Mouse (Mus musculus): ENCODE data around the gene Ctnna2. TPM values are rescaled to one million over a fixed set of nuclear protein-coding genes. Genes with fewer than 3 reads are reported as not detected.

Gene Ctnna2
- polyA plus RNA-seq, 1 experiment from 2014 or later, result 0.12 TPM

GRCm38 (mm10) chr6:77869313-77869712 lies 110.2 kb downstream of the Ctnna2 start:
- Histone ChIP-seq H3K9me3 (replicated peaks) (no peaks in the 10 kb centered on the region), H3K4me1 (replicated peaks) (no peaks in the 10 kb centered on the region), H3K36me3 (replicated peaks) (no peaks in the 10 kb centered on the region), H3K4me2 (no peak overlapping the region), H3K4me3 (replicated peaks) (no peak overlapping the region), H3K9ac (no peak overlapping the region), H3K27ac (replicated peaks) (no peak overlapping the region), H3K27me3 (no peaks in the 10 kb centered on the region)
- ATAC-seq (ENCODE audit: insufficient read depth), result no peak
- WGBS (ENCODE audit: insufficient replicate concordance), result 45% methylated on average over 2 of the region's 2 CpGs

- Histone ChIP-seq H3K4me1 (replicated peaks) (no peaks in the 10 kb centered on the region), H3K27me3 (no peaks in the 10 kb centered on the region), H3K4me3 (replicated peaks) (no peak overlapping the region), H3K27ac (replicated peaks) (no peak overlapping the region), H3K9me3 (replicated peaks) (no peaks in the 10 kb centered on the region), H3K36me3 (replicated peaks) (no peaks in the 10 kb centered on the region), H3K4me2 (no peak overlapping the region), H3K9ac (no peak overlapping the region)
- no peak for ATAC-seq (ENCODE audit: insufficient read depth)
- 58% methylated on average over 3 of the region's 3 CpGs for WGBS (ENCODE audit: insufficient replicate concordance)
Observed at GRCm38 (mm10) chr6:77868119-77868518, 111.4 kb downstream of the Ctnna2 start.

- no peaks in the 10 kb centered on the region for H3K4me1 ChIP-seq (replicated peaks)
- H3K36me3 ChIP-seq (replicated peaks), result no peaks in the 10 kb centered on the region
- no peaks in the 10 kb centered on the region for H3K9me3 ChIP-seq (replicated peaks)
- WGBS (ENCODE audit: insufficient replicate concordance), result 73% methylated on average over 2 of the region's 2 CpGs
- no peak overlapping the region for H3K27ac ChIP-seq (replicated peaks)
- no peak overlapping the region for H3K4me3 ChIP-seq (replicated peaks)
- no peak overlapping the region for H3K4me2 ChIP-seq
- ATAC-seq (ENCODE audit: insufficient read depth), result no peak
- H3K9ac ChIP-seq, result no peak overlapping the region
- no peaks in the 10 kb centered on the region for H3K27me3 ChIP-seq
Observed at GRCm38 (mm10) chr6:77863379-77863778, 116.1 kb downstream of the Ctnna2 start.

- no peaks in the 10 kb centered on the region for H3K36me3 ChIP-seq (replicated peaks)
- no peaks in the 10 kb centered on the region for H3K9me3 ChIP-seq (replicated peaks)
- no peak overlapping the region for H3K9ac ChIP-seq
- H3K27ac ChIP-seq (replicated peaks), result no peak overlapping the region
- ATAC-seq (ENCODE audit: insufficient read depth), result no peak
- H3K4me2 ChIP-seq, result no peak overlapping the region
- H3K27me3 ChIP-seq, result no peaks in the 10 kb centered on the region
- WGBS (ENCODE audit: insufficient replicate concordance), result 72% methylated on average over 6 of the region's 6 CpGs
- H3K4me3 ChIP-seq (replicated peaks), result no peak overlapping the region
- no peaks in the 10 kb centered on the region for H3K4me1 ChIP-seq (replicated peaks)
Observed at GRCm38 (mm10) chr6:77862781-77863180, 116.7 kb downstream of the Ctnna2 start.

GRCm38 (mm10) chr6:77849438-77849837 lies 130.1 kb downstream of the Ctnna2 start:
- Histone ChIP-seq H3K9ac (no peak overlapping the region), H3K9me3 (replicated peaks) (no peaks in the 10 kb centered on the region), H3K4me1 (replicated peaks) (no peaks in the 10 kb centered on the region), H3K4me2 (no peak overlapping the region), H3K27me3 (no peaks in the 10 kb centered on the region), H3K4me3 (replicated peaks) (no peak overlapping the region), H3K27ac (replicated peaks) (no peak overlapping the region), H3K36me3 (replicated peaks) (no peaks in the 10 kb centered on the region)
- ATAC-seq (ENCODE audit: insufficient read depth), result no peak
- 50% methylated on average over 1 of the region's 1 CpGs for WGBS (ENCODE audit: insufficient replicate concordance)

GRCm38 (mm10) chr6:77848796-77849195 lies 130.7 kb downstream of the Ctnna2 start:
- no peak for ATAC-seq (ENCODE audit: insufficient read depth)
- Histone ChIP-seq H3K36me3 (replicated peaks) (no peaks in the 10 kb centered on the region), H3K4me2 (no peak overlapping the region)

GRCm38 (mm10) chr6:77847651-77848050 lies 131.8 kb downstream of the Ctnna2 start:
- 58% methylated on average over 2 of the region's 2 CpGs for WGBS (ENCODE audit: insufficient replicate concordance)
- no peak overlapping the region for H3K4me2 ChIP-seq
- no peaks in the 10 kb centered on the region for H3K27me3 ChIP-seq
- no peak for ATAC-seq (ENCODE audit: insufficient read depth)
- H3K36me3 ChIP-seq (replicated peaks), result no peaks in the 10 kb centered on the region
- H3K9ac ChIP-seq, result no peak overlapping the region
- no peak overlapping the region for H3K27ac ChIP-seq (replicated peaks)
- H3K4me1 ChIP-seq (replicated peaks), result no peaks in the 10 kb centered on the region
- no peak overlapping the region for H3K4me3 ChIP-seq (replicated peaks)
- no peaks in the 10 kb centered on the region for H3K9me3 ChIP-seq (replicated peaks)

More at GRCm38 (mm10) chr6:77848796-77849195, 130.7 kb downstream of the Ctnna2 start:
- H3K9me3 ChIP-seq (replicated peaks), result no peaks in the 10 kb centered on the region
- H3K4me3 ChIP-seq (replicated peaks), result no peak overlapping the region
- H3K9ac ChIP-seq, result no peak overlapping the region
- no peaks in the 10 kb centered on the region for H3K4me1 ChIP-seq (replicated peaks)
- H3K27me3 ChIP-seq, result no peaks in the 10 kb centered on the region
- no peak overlapping the region for H3K27ac ChIP-seq (replicated peaks)

GRCm38 (mm10) chr6:77839076-77839475 lies 140.4 kb downstream of the Ctnna2 start:
- H3K4me1 ChIP-seq (replicated peaks), result no peaks in the 10 kb centered on the region
- 43% methylated on average over 2 of the region's 2 CpGs for WGBS (ENCODE audit: insufficient replicate concordance)
- no peak overlapping the region for H3K9ac ChIP-seq
- H3K27ac ChIP-seq (replicated peaks), result no peak overlapping the region
- H3K4me3 ChIP-seq (replicated peaks), result no peak overlapping the region
- ATAC-seq (ENCODE audit: insufficient read depth), result no peak
- H3K27me3 ChIP-seq, result no peaks in the 10 kb centered on the region
- no peak overlapping the region for H3K4me2 ChIP-seq
- no peaks in the 10 kb centered on the region for H3K36me3 ChIP-seq (replicated peaks)
- H3K9me3 ChIP-seq (replicated peaks), result no peaks in the 10 kb centered on the region

- Histone ChIP-seq H3K27ac (replicated peaks) (no peak overlapping the region), H3K36me3 (replicated peaks) (no peaks in the 10 kb centered on the region), H3K4me3 (replicated peaks) (no peak overlapping the region), H3K4me2 (no peak overlapping the region), H3K9ac (no peak overlapping the region), H3K27me3 (no peaks in the 10 kb centered on the region), H3K4me1 (replicated peaks) (no peaks in the 10 kb centered on the region), H3K9me3 (replicated peaks) (no peaks in the 10 kb centered on the region)
- ATAC-seq (ENCODE audit: insufficient read depth), result no peak
Observed at GRCm38 (mm10) chr6:77838653-77839052, 140.8 kb downstream of the Ctnna2 start.

GRCm38 (mm10) chr6:77837543-77837942 lies 142.0 kb downstream of the Ctnna2 start:
- Histone ChIP-seq H3K27ac (replicated peaks) (no peak overlapping the region), H3K4me3 (replicated peaks) (no peak overlapping the region), H3K4me1 (replicated peaks) (no peaks in the 10 kb centered on the region), H3K27me3 (no peaks in the 10 kb centered on the region), H3K36me3 (replicated peaks) (no peaks in the 10 kb centered on the region), H3K9ac (no peak overlapping the region), H3K4me2 (no peak overlapping the region), H3K9me3 (replicated peaks) (no peaks in the 10 kb centered on the region)
- WGBS (ENCODE audit: insufficient replicate concordance), result 73% methylated on average over 3 of the region's 3 CpGs
- no peak for ATAC-seq (ENCODE audit: insufficient read depth)

- Histone ChIP-seq H3K9me3 (replicated peaks) (no peaks in the 10 kb centered on the region), H3K4me3 (replicated peaks) (no peak overlapping the region), H3K4me2 (no peak overlapping the region), H3K36me3 (replicated peaks) (no peaks in the 10 kb centered on the region), H3K27me3 (no peaks in the 10 kb centered on the region), H3K27ac (replicated peaks) (no peak overlapping the region), H3K9ac (no peak overlapping the region), H3K4me1 (replicated peaks) (no peaks in the 10 kb centered on the region)
- WGBS (ENCODE audit: insufficient replicate concordance), result 62% methylated on average over 2 of the region's 2 CpGs
- no peak for ATAC-seq (ENCODE audit: insufficient read depth)
Observed at GRCm38 (mm10) chr6:77834680-77835079, 144.8 kb downstream of the Ctnna2 start.

- Histone ChIP-seq H3K4me2 (no peak overlapping the region), H3K27me3 (no peaks in the 10 kb centered on the region)
- 52% methylated on average over 1 of the region's 1 CpGs for whole genome bisulfite sequencing (ENCODE audit: insufficient replicate concordance)
Observed at GRCm38 (mm10) chr6:77827526-77827925, 152.0 kb downstream of the Ctnna2 start.

More at GRCm38 (mm10) chr6:77827526-77827925, 152.0 kb downstream of the Ctnna2 start:
- H3K27ac ChIP-seq (replicated peaks), result no peak overlapping the region
- ATAC-seq (ENCODE audit: insufficient read depth), result no peak
- H3K4me1 ChIP-seq (replicated peaks), result no peaks in the 10 kb centered on the region
- no peak overlapping the region for H3K9ac ChIP-seq
- H3K9me3 ChIP-seq (replicated peaks), result no peaks in the 10 kb centered on the region
- H3K4me3 ChIP-seq (replicated peaks), result no peak overlapping the region
- H3K36me3 ChIP-seq (replicated peaks), result no peaks in the 10 kb centered on the region
